Mouse (Mus musculus) spleen, postnatal 14 days (tissue): ENCODE data around the gene Barx2.

Experiments used
- DNase-seq, 2 experiments: peaks; one replicate each; pipeline ENCODE4 v3.0.0; 2021 to 2022; ENCODE audit warnings: low spot score in 2 of 2

Gene Barx2

GRCm38 (mm10) chr9:31808753-31809152 is 104.5 kb downstream of the Barx2 start:
- no peak for DNase-seq

GRCm38 (mm10) chr9:31802641-31803040 is 110.6 kb downstream of the Barx2 start:
- DNase-seq = no peak
